Mouse (Mus musculus) liver, embryonic 12.5 days (tissue): ENCODE data around the gene Nubp2. TPM values are rescaled to one million over a fixed set of nuclear protein-coding genes. Genes with fewer than 3 reads are reported as not detected.

Source experiments
- ATAC-seq: fragments of 200-750 bp; cut with Nextera tagmentation; 2 replicates; pipeline ENCODE4 v1.8.0; 2017; ENCODE audit warnings: moderate number of reproducible peaks, mild to moderate bottlenecking, moderate library complexity
- H3K27ac ChIP-seq: fragments of 300-500 bp; sonication (generic); 2 replicates; pipeline ENCODE4 v1.5.1; 2016; ENCODE audit warnings: mild to moderate bottlenecking
- H3K27me3 ChIP-seq: fragments of 300-500 bp; sonication (generic); replicated peaks from 2 replicates; pipeline ENCODE4 v1.6.1; 2016; ENCODE audit warnings: mild to moderate bottlenecking, moderate library complexity
- H3K36me3 ChIP-seq: fragments of 300-500 bp; sonication (generic); 2 replicates; pipeline ENCODE4 v1.6.1; 2016; ENCODE audit warnings: mild to moderate bottlenecking, moderate library complexity
- H3K4me1 ChIP-seq: fragments of 300-500 bp; sonication (generic); 2 replicates; pipeline ENCODE4 v1.6.1; 2016
- H3K4me2 ChIP-seq: fragments of 300-500 bp; sonication (generic); 2 replicates; pipeline ENCODE4 v1.6.1; 2016; ENCODE audit warnings: mild to moderate bottlenecking, moderate library complexity
- H3K4me3 ChIP-seq: fragments of 300-500 bp; sonication (generic); 2 replicates; pipeline ENCODE4 v1.5.1; 2016; ENCODE audit warnings: mild to moderate bottlenecking, moderate library complexity
- H3K9ac ChIP-seq: fragments of 300-500 bp; sonication (generic); 2 replicates; pipeline ENCODE4 v1.6.1; 2016; ENCODE audit warnings: mild to moderate bottlenecking, moderate library complexity
- H3K9me3 ChIP-seq: fragments of 300-500 bp; sonication (generic); replicated peaks from 2 replicates; pipeline ENCODE4 v1.6.1; 2016; ENCODE audit warnings: mild to moderate bottlenecking, moderate library complexity
- WGBS: fragments of 180-500 bp; shearing (Covaris S2); methylation state at CpG from one replicate; pipeline ENCODE4 v1.1.7; 2016; ENCODE audit not compliant: insufficient replicate concordance; 5-methylcytosine and 5-hydroxymethylcytosine counted together
- polyA plus RNA-seq: library from polyadenylated mRNA; unstranded; fragments of >200 nt; fragmentation: Nextera tagmentation; extraction: Ambion mirVana; gene quantifications from 2 replicates; pipeline ENCODE4 v1.2.1, GENCODE M21; 2016

Nubp2 gene
- polyA plus RNA-seq, 1 experiment from 2014 or later: 108 TPM

GRCm38 (mm10) chr17:24892785-24893184 is 6.6 kb upstream of the Nubp2 start:
- Histone ChIP-seq H3K36me3 (peaks cover 71% of the 10 kb centered on the region), H3K4me3 (no peak overlapping the region), H3K4me2 (no peak overlapping the region), H3K9ac (no peak overlapping the region), H3K4me1 (peaks cover 64% of the 10 kb centered on the region), H3K9me3 (no peaks in the 10 kb centered on the region), H3K27me3 (no peaks in the 10 kb centered on the region), H3K27ac (no peak overlapping the region)
- no peak for ATAC-seq
- 87% methylated on average over 12 of the region's 12 CpGs for WGBS

- H3K36me3 ChIP-seq: peaks cover 63% of the 10 kb centered on the region
- 79% methylated on average over 13 of the region's 13 CpGs for WGBS
- peak overlapping the region; percentile 17; the same call in 1 of the 2 replicates for H3K27ac ChIP-seq
- peaks cover 60% of the 10 kb centered on the region for H3K4me1 ChIP-seq
- H3K4me3 ChIP-seq: no peak overlapping the region
- H3K4me2 ChIP-seq: no peak overlapping the region
- H3K27me3 ChIP-seq: no peaks in the 10 kb centered on the region
- ATAC-seq: no peak
- no peak overlapping the region for H3K9ac ChIP-seq
- no peaks in the 10 kb centered on the region for H3K9me3 ChIP-seq
Observed at GRCm38 (mm10) chr17:24891321-24891720, 5.2 kb upstream of the Nubp2 start.

GRCm38 (mm10) chr17:24890151-24891092 is 4.3 kb upstream of the Nubp2 start:
- H3K27me3 ChIP-seq: no peaks in the 10 kb centered on the region
- peaks cover 54% of the 10 kb centered on the region for H3K4me1 ChIP-seq
- no peak overlapping the region for H3K4me2 ChIP-seq
- no peak overlapping the region for H3K4me3 ChIP-seq
- no peak overlapping the region for H3K9ac ChIP-seq
- ATAC-seq: no peak
- H3K27ac ChIP-seq: peak overlapping the region; percentile 91; the same call in 1 of the 2 replicates
- H3K9me3 ChIP-seq: no peaks in the 10 kb centered on the region
- 85% methylated on average over 19 of the region's 19 CpGs for WGBS
- H3K36me3 ChIP-seq: peaks cover 63% of the 10 kb centered on the region

- Histone ChIP-seq H3K9ac (peak overlapping the region; percentile 95; the same call in 1 of the 2 replicates), H3K27me3 (no peaks in the 10 kb centered on the region), H3K4me1 (peaks cover 61% of the 10 kb centered on the region), H3K9me3 (no peaks in the 10 kb centered on the region), H3K4me3 (no peak overlapping the region), H3K4me2 (peak overlapping the region; percentile 83), H3K27ac (peak overlapping the region; percentile 91), H3K36me3 (peaks cover 77% of the 10 kb centered on the region)
- ATAC-seq: no peak
- 79% methylated on average over 3 of the region's 3 CpGs for WGBS
Observed at GRCm38 (mm10) chr17:24888862-24889261, 2.7 kb upstream of the Nubp2 start.

GRCm38 (mm10) chr17:24887291-24888080 is 1.3 kb upstream of the Nubp2 start:
- peak overlapping the region; percentile 83 for H3K4me2 ChIP-seq
- peak overlapping the region; percentile 91 for H3K27ac ChIP-seq
- H3K4me3 ChIP-seq: peak overlapping the region; percentile 95
- H3K36me3 ChIP-seq: peaks cover 77% of the 10 kb centered on the region
- WGBS: 57% methylated on average over 18 of the region's 18 CpGs
- peaks cover 53% of the 10 kb centered on the region for H3K4me1 ChIP-seq
- ATAC-seq: no peak
- peak overlapping the region; percentile 95 for H3K9ac ChIP-seq
- H3K27me3 ChIP-seq: no peaks in the 10 kb centered on the region
- no peaks in the 10 kb centered on the region for H3K9me3 ChIP-seq

- WGBS: 2% methylated on average over 18 of the region's 18 CpGs
- H3K36me3 ChIP-seq: peaks cover 77% of the 10 kb centered on the region
- H3K4me2 ChIP-seq: peak overlapping the region; percentile 83
- H3K4me3 ChIP-seq: peak overlapping the region; percentile 95
- H3K27ac ChIP-seq: peak overlapping the region; percentile 91
- peak overlapping the region; percentile 95 for H3K9ac ChIP-seq
- no peaks in the 10 kb centered on the region for H3K27me3 ChIP-seq
- peak; percentile 45 for ATAC-seq
- H3K9me3 ChIP-seq: no peaks in the 10 kb centered on the region
- H3K4me1 ChIP-seq: peaks cover 53% of the 10 kb centered on the region
Observed at GRCm38 (mm10) chr17:24886932-24887271, 753 bp upstream of the Nubp2 start.

GRCm38 (mm10) chr17:24885356-24886133 is 604 bp downstream of the Nubp2 start:
- peak overlapping the region; percentile 71 for H3K27ac ChIP-seq
- 19% methylated on average over 22 of the region's 22 CpGs for WGBS
- no peaks in the 10 kb centered on the region for H3K27me3 ChIP-seq
- H3K4me2 ChIP-seq: peak overlapping the region; percentile 92
- peaks cover 46% of the 10 kb centered on the region for H3K4me1 ChIP-seq
- H3K9me3 ChIP-seq: no peaks in the 10 kb centered on the region
- H3K4me3 ChIP-seq: peak overlapping the region; percentile 95
- 0 out of 2 replicates have a peak, but pooled peaks have one; percentile 1 for ATAC-seq
- H3K9ac ChIP-seq: peak overlapping the region; percentile 81
- H3K36me3 ChIP-seq: peaks cover 77% of the 10 kb centered on the region

- H3K9ac ChIP-seq: peak overlapping the region; percentile 81
- ATAC-seq: no peak
Observed at GRCm38 (mm10) chr17:24884391-24884790, 1.8 kb downstream of the Nubp2 start.

GRCm38 (mm10) chr17:24881738-24882440 is 4.3 kb downstream of the Nubp2 start:
- Histone ChIP-seq H3K36me3 (peaks cover 50% of the 10 kb centered on the region), H3K4me2 (no peak overlapping the region), H3K9me3 (no peaks in the 10 kb centered on the region), H3K27me3 (no peaks in the 10 kb centered on the region), H3K4me3 (no peak overlapping the region), H3K9ac (no peak overlapping the region), H3K4me1 (peaks cover 26% of the 10 kb centered on the region), H3K27ac (no peak overlapping the region)
- 45% methylated on average over 7 of the region's 7 CpGs for WGBS
- ATAC-seq: no peak

More at GRCm38 (mm10) chr17:24884391-24884790, 1.8 kb downstream of the Nubp2 start:
- no peaks in the 10 kb centered on the region for H3K27me3 ChIP-seq
- H3K4me3 ChIP-seq: peak overlapping the region; percentile 95
- no peaks in the 10 kb centered on the region for H3K9me3 ChIP-seq
- WGBS: 65% methylated on average over 6 of the region's 6 CpGs
- H3K36me3 ChIP-seq: peaks cover 68% of the 10 kb centered on the region
- peak overlapping the region; percentile 92 for H3K4me2 ChIP-seq
- no peak overlapping the region for H3K27ac ChIP-seq
- peaks cover 41% of the 10 kb centered on the region for H3K4me1 ChIP-seq

- Histone ChIP-seq H3K4me1 (peaks cover 12% of the 10 kb centered on the region; the same call in 1 of the 2 replicates), H3K9ac (no peak overlapping the region), H3K27ac (no peak overlapping the region), H3K4me2 (peak overlapping the region; percentile 27; the same call in 1 of the 2 replicates), H3K9me3 (no peaks in the 10 kb centered on the region), H3K4me3 (no peak overlapping the region), H3K27me3 (no peaks in the 10 kb centered on the region; the same call in 1 of the 2 replicates), H3K36me3 (peaks cover 32% of the 10 kb centered on the region)
- ATAC-seq: no peak
- 71% methylated on average over 8 of the region's 8 CpGs for WGBS
Observed at GRCm38 (mm10) chr17:24878531-24878930, 7.6 kb downstream of the Nubp2 start.

GRCm38 (mm10) chr17:24878117-24878397 is 8.1 kb downstream of the Nubp2 start:
- Histone ChIP-seq H3K9ac (peak overlapping the region; percentile 15; the same call in 1 of the 2 replicates), H3K27ac (peak overlapping the region; percentile 69), H3K36me3 (peaks cover 28% of the 10 kb centered on the region), H3K4me3 (no peak overlapping the region), H3K4me2 (peak overlapping the region; percentile 27), H3K9me3 (no peaks in the 10 kb centered on the region), H3K4me1 (peaks cover 12% of the 10 kb centered on the region; the same call in 1 of the 2 replicates), H3K27me3 (no peaks in the 10 kb centered on the region; the same call in 1 of the 2 replicates)
- ATAC-seq: peak; percentile 36; the same call in 1 of the 2 replicates
- 49% methylated on average over 5 of the region's 5 CpGs for WGBS
